Mouse (Mus musculus) liver, adult 2 months (tissue): ENCODE measurements around the gene Pcnx2. TPM values are rescaled to one million over a fixed set of nuclear protein-coding genes. Genes with fewer than 3 reads are reported as not detected.

Source experiments
- DNase-seq: peaks from one replicate; pipeline ENCODE4 v3.0.0-alpha.2; 2011; ENCODE audit warnings: low read depth, low spot score; ENCODE audit errors: extremely low read depth
- H3K27ac ChIP-seq: fragments of 200-500 bp; replicated peaks from 2 replicates; pipeline ENCODE4 v1.5.1; 2012; ENCODE audit warnings: low read depth, mild to moderate bottlenecking, control low read depth, inconsistent platforms, low read length; ENCODE audit not compliant: insufficient read depth
- H3K27me3 ChIP-seq: fragments of 200-500 bp; 2 replicates; pipeline ENCODE4 v1.6.1; 2012; ENCODE audit warnings: mild to moderate bottlenecking, moderate library complexity, low read length, inconsistent platforms; ENCODE audit not compliant: control insufficient read depth, insufficient read depth
- H3K36me3 ChIP-seq: fragments of 200-500 bp; 2 replicates; pipeline ENCODE4 v1.6.1; 2012; ENCODE audit warnings: low read length, inconsistent platforms; ENCODE audit not compliant: control insufficient read depth, insufficient read depth
- H3K4me1 ChIP-seq: fragments of 200-500 bp; 2 replicates; pipeline ENCODE4 v1.6.1; 2011; ENCODE audit warnings: low read length; ENCODE audit not compliant: control insufficient read depth, insufficient read depth
- H3K4me3 ChIP-seq: fragments of 200-500 bp; 2 replicates; pipeline ENCODE4 v1.5.1; 2011; ENCODE audit warnings: low read depth, mild to moderate bottlenecking, control low read depth, low read length, moderate library complexity; ENCODE audit not compliant: insufficient read depth
- H3K79me2 ChIP-seq: fragments of 200-500 bp; 2 replicates; pipeline ENCODE4 v1.6.1; 2012; ENCODE audit warnings: inconsistent platforms, mild to moderate bottlenecking, low read length, moderate library complexity; ENCODE audit not compliant: control insufficient read depth, insufficient read depth
- H3K9ac ChIP-seq: fragments of 200-500 bp; 2 replicates; pipeline ENCODE4 v1.6.1; 2012; ENCODE audit warnings: low read depth, mild to moderate bottlenecking, control low read depth, inconsistent platforms, low read length
- CTCF ChIP-seq: fragments of 200-500 bp; IDR thresholded peaks from 2 replicates; pipeline ENCODE4 v1.5.1; 2011; ENCODE audit warnings: low read depth, low read length, control low read depth
- POLR2A ChIP-seq: fragments of 200-500 bp; IDR thresholded peaks from 2 replicates; pipeline ENCODE4 v1.6.1; 2011; ENCODE audit warnings: low read length, control low read depth; ENCODE audit not compliant: insufficient read depth; ENCODE audit errors: extremely low read depth
- WGBS: fragments of 180-500 bp; shearing (Covaris S2); methylation state at CpG from one replicate; pipeline ENCODE4 v1.1.7; 2018; 5-methylcytosine and 5-hydroxymethylcytosine counted together
- polyA plus RNA-seq: library from polyadenylated mRNA; depleted of rRNA; stranded (reverse); fragments of >200 nt; gene quantifications from 2 replicates; pipeline ENCODE4 v1.2.3, GENCODE M21; 2012
- total RNA-seq: library from RNA; depleted of rRNA; stranded (reverse); fragments of >200 nt; gene quantifications from 2 replicates; pipeline ENCODE4 v1.2.3, GENCODE M21; 2014

Pcnx2 gene
- total and polyA plus RNA-seq, 2 experiments, result 0.05 TPM; not detected in 1

DNA sequence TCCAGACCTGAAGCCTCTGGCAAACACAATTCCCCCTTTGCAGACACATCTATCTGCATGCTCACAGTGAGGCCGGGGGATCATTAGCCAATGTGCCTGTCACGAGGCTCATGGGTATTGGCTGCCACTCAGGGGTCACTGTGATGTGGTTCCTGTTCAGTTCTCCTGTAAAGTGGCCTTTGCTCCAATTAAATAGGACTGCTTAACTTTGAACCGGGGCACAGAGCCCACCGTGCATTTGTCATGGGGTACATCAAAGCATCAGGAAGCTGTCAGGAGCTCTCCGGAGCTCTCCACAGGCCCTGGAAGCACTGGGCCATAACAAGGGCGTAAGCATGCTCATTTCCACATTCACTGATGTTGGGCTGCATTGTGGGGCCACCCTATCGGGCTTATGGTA lies 181.5 kb downstream of the Pcnx2 start:
- WGBS, result 55% methylated on average over 7 of the region's 7 CpGs
- Histone ChIP-seq H3K4me3 (no peak overlapping the region), H3K27ac (no peak overlapping the region), H3K4me1 (no peaks in the 10 kb centered on the region), H3K36me3 (no peaks in the 10 kb centered on the region), H3K9ac (no peak overlapping the region), H3K79me2 (no peaks in the 10 kb centered on the region), H3K27me3 (no peaks in the 10 kb centered on the region)
- DNase-seq, result no peak
- no peak for TF ChIP-seq CTCF
- no peak for TF ChIP-seq POLR2A

GRCm38 (mm10) chr8:125716211-125716610 lies 181.9 kb downstream of the Pcnx2 start:
- no peak for TF ChIP-seq POLR2A
- no peak for TF ChIP-seq CTCF
- H3K4me1 ChIP-seq, result no peaks in the 10 kb centered on the region
- no peaks in the 10 kb centered on the region for H3K36me3 ChIP-seq
- no peaks in the 10 kb centered on the region for H3K27me3 ChIP-seq
- no peak overlapping the region for H3K4me3 ChIP-seq
- no peak overlapping the region for H3K9ac ChIP-seq
- H3K27ac ChIP-seq, result no peak overlapping the region
- 64% methylated on average over 4 of the region's 4 CpGs for WGBS
- no peaks in the 10 kb centered on the region for H3K79me2 ChIP-seq
- no peak for DNase-seq

- no peak overlapping the region for H3K27ac ChIP-seq
- DNase-seq, result no peak
- no peak overlapping the region for H3K9ac ChIP-seq
- no peaks in the 10 kb centered on the region for H3K4me1 ChIP-seq
- H3K79me2 ChIP-seq, result no peaks in the 10 kb centered on the region
- no peaks in the 10 kb centered on the region for H3K36me3 ChIP-seq
- TF ChIP-seq CTCF (no peak), POLR2A (no peak)
- H3K4me3 ChIP-seq, result no peak overlapping the region
- WGBS, result 82% methylated on average over 5 of the region's 5 CpGs
- no peaks in the 10 kb centered on the region for H3K27me3 ChIP-seq
These were observed 186.6 kb downstream of the Pcnx2 start for GRCm38 (mm10) chr8:125711514-125711913.

DNA sequence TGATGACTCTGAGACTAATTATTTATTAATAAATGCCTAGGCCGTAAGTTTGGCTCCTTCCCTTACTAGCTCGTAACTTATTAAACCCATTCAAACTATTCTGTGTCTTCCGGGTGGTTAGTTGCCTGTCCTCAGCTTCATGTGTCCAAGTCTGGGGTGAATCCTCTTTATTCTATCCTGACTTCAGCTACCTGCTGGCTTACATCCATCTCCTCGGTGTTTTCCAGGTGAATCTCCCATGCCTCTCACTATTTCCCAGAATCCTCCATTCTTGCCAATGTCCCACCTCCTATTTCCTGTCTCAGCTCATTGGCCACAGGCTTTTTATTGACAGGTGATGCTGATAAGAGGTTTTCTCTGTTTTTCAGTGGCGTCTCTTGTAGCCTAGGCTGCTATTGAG lies 188.9 kb downstream of the Pcnx2 start:
- no peak for DNase-seq
- no peak overlapping the region for H3K9ac ChIP-seq
- 82% methylated on average over 5 of the region's 5 CpGs for WGBS
- TF ChIP-seq POLR2A (no peak), CTCF (no peak)
- no peaks in the 10 kb centered on the region for H3K27me3 ChIP-seq
- H3K4me3 ChIP-seq, result no peak overlapping the region
- H3K79me2 ChIP-seq, result no peaks in the 10 kb centered on the region
- H3K4me1 ChIP-seq, result no peaks in the 10 kb centered on the region
- H3K36me3 ChIP-seq, result no peaks in the 10 kb centered on the region
- H3K27ac ChIP-seq, result no peak overlapping the region

DNA sequence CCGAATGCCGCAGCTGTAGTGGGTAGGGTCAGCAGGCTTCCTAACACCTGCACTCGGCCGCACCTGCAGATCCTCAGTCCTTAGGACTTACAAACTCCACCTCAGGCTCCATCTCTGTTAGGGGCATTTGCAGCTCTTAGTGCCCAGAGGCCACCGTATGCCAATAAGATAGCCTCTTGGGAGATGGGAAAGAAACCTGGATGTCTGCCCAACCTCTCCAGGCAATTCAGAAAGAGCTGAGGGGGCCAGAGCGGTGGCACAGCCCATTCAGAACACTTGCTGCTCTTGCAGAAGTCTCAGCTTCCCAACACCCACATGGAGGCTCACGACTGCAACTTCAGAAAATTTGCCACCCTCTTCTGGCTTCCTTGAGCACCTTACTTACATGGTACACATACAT lies 192.3 kb downstream of the Pcnx2 start:
- H3K4me1 ChIP-seq, result no peaks in the 10 kb centered on the region
- H3K4me3 ChIP-seq, result no peak overlapping the region
- DNase-seq, result no peak
- no peaks in the 10 kb centered on the region for H3K27me3 ChIP-seq
- 89% methylated on average over 7 of the region's 7 CpGs for WGBS
- no peaks in the 10 kb centered on the region for H3K36me3 ChIP-seq
- H3K9ac ChIP-seq, result no peak overlapping the region
- TF ChIP-seq POLR2A, result no peak
- H3K27ac ChIP-seq, result no peak overlapping the region
- no peaks in the 10 kb centered on the region for H3K79me2 ChIP-seq

GRCm38 (mm10) chr8:125704434-125704833 lies 193.7 kb downstream of the Pcnx2 start:
- H3K9ac ChIP-seq, result no peak overlapping the region
- H3K27me3 ChIP-seq, result no peaks in the 10 kb centered on the region
- H3K27ac ChIP-seq, result no peak overlapping the region
- H3K4me3 ChIP-seq, result no peak overlapping the region
- no peaks in the 10 kb centered on the region for H3K36me3 ChIP-seq
- WGBS, result 89% methylated on average over 6 of the region's 6 CpGs
- TF ChIP-seq POLR2A, result no peak
- TF ChIP-seq CTCF, result no peak
- H3K79me2 ChIP-seq, result no peaks in the 10 kb centered on the region
- no peak for DNase-seq
- no peaks in the 10 kb centered on the region for H3K4me1 ChIP-seq
